Mouse (Mus musculus) MEL (cell line): ENCODE measurements at regions not wholly inside any gene's neighbourhood (a gene's known extent, or its start where the extent isn't known, plus 50 kb on each side); places are given as distances from the start of the nearest gene placed in this dataset.

Source experiments
- CHD1 ChIP-seq: IDR thresholded peaks from 2 replicates; pipeline ENCODE4 v1.6.1; 2012; ENCODE audit warnings: low read depth, mild to moderate bottlenecking, inconsistent platforms, low read length, improper control_type of control experiment
- CHD2 ChIP-seq: IDR thresholded peaks from 2 replicates; pipeline ENCODE4 v1.6.1; 2011; ENCODE audit warnings: low read length, improper control_type of control experiment
- CTCF ChIP-seq, 3 experiments: IDR thresholded peaks in 2 of 3; conservative IDR thresholded peaks in 1 of 3; 2 replicates each; pipeline ENCODE4 v1.5.1; 2011 to 2012; ENCODE audit warnings: low read length in 3 of 3, low read depth in 2 of 3, mild to moderate bottlenecking in 2 of 3, improper control_type of control experiment in 1 of 3, inconsistent platforms in 1 of 3, mixed read lengths in 1 of 3, moderate library complexity in 1 of 3; ENCODE audit not compliant: control insufficient read depth in 1 of 3, insufficient read depth in 1 of 3, poor library complexity in 1 of 3, severe bottlenecking in 1 of 3
- EP300 ChIP-seq, 2 experiments: IDR thresholded peaks; 2 replicates each; pipeline ENCODE4 v1.6.1; 2011; ENCODE audit warnings: improper control_type of control experiment in 2 of 2, low read length in 2 of 2, low read depth in 1 of 2, mild to moderate bottlenecking in 1 of 2
- ETS1 ChIP-seq: IDR thresholded peaks from 2 replicates; pipeline ENCODE4 v1.6.1; 2012; ENCODE audit warnings: low read depth, mild to moderate bottlenecking, inconsistent platforms, low read length, improper control_type of control experiment, moderate library complexity
- POLR2A ChIP-seq, 2 experiments: IDR thresholded peaks; 2 replicates each; pipeline ENCODE4 v1.6.1; 2011 to 2012; ENCODE audit warnings: low read length in 2 of 2, mild to moderate bottlenecking in 2 of 2, control low read depth in 1 of 2, improper control_type of control experiment in 1 of 2, low read depth in 1 of 2, moderate library complexity in 1 of 2; ENCODE audit not compliant: control insufficient read depth in 1 of 2, insufficient read depth in 1 of 2, poor library complexity in 1 of 2
- TCF12 ChIP-seq: IDR thresholded peaks from 2 replicates; pipeline ENCODE4 v1.6.1; 2014; ENCODE audit warnings: low read depth, mild to moderate bottlenecking, inconsistent platforms, low read length, improper control_type of control experiment, moderate library complexity
- ZNF384 ChIP-seq: IDR thresholded peaks from 2 replicates; pipeline ENCODE4 v1.6.1; 2012; ENCODE audit warnings: low read depth, mild to moderate bottlenecking, inconsistent platforms, low read length, improper control_type of control experiment

DNA sequence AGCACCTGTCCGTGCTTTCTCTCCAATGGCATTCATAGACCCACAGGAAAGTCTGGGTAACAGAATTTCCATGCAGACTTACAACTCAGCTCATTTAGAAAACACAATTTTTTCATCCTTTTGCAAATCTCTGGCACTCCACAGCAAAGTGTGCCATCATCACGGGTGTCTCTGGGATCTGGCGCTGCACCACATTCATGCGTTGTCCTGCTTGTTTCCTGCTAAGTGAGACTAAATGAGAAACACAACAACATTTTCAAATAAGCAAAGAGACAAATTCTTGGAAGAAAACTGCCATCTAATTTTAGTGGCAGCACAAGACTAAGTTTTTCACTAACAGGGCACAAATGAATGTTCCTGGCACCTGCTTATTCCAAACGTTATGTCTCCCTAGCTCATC lies 156.9 kb downstream of the Rps29 start:
- TF ChIP-seq CTCF (IDR thresholded peaks at IDR 0.05 in 2 of 3, conservative IDR thresholded peaks at IDR 0.05 in 1 of 3; ENCODE audit: control insufficient read depth in 1 of 3, insufficient read depth in 1 of 3, low read depth in 2 of 3, low read length in 3 of 3, poor library complexity in 1 of 3, severe bottlenecking in 1 of 3) = no peak
- no peak for TF ChIP-seq ETS1
- no peak for TF ChIP-seq EP300 (IDR thresholded peaks at IDR 0.05; ENCODE audit: low read depth in 1 of 2, low read length in 2 of 2)
- TF ChIP-seq CHD1 = no peak
- TF ChIP-seq CHD2 = no peak
- no peak for TF ChIP-seq POLR2A (IDR thresholded peaks at IDR 0.05; ENCODE audit: control insufficient read depth in 1 of 2, insufficient read depth in 1 of 2, low read depth in 1 of 2, low read length in 2 of 2, poor library complexity in 1 of 2)
- no peak for TF ChIP-seq ZNF384
- no peak for TF ChIP-seq TCF12
